Mouse (Mus musculus) left cerebral cortex, adult 8-10 months (tissue): ENCODE measurements around the gene Gm20855. TPM values are rescaled to one million over a fixed set of nuclear protein-coding genes. Genes with fewer than 3 reads are reported as not detected.
"Not testable (repeated sequence)": the region's sequence is repeated elsewhere in the genome, so short reads cannot be mapped to it uniquely, and the experiment has no call there.

Experiments
- DNase-seq, 2 experiments: peaks; one replicate each; pipeline ENCODE4 v3.0.0; 2022; ENCODE audit warnings: low spot score in 2 of 2
- total RNA-seq, 4 experiments: library from RNA; stranded (reverse); gene quantifications; 2 replicates each; pipeline ENCODE4 v1.2.4; 2022

The Gm20855 gene
- total RNA-seq: not detected

GRCm38 (mm10) chrY:35131733-35132132 is at the start of gene Gm20855:
TSS of gene Gm20855 (minus strand) at chrY:35131833.
- not testable (repeated sequence) for DNase-seq
